Mouse (Mus musculus): ENCODE measurements around the gene Qrich2.
"Not testable (repeated sequence)": the region's sequence is repeated elsewhere in the genome, so short reads cannot be mapped to it uniquely, and the experiment has no call there.

GRCm38 (mm10) chr11:116410415-116410814, 55.6 kb downstream of the Qrich2 start:
- not testable (repeated sequence) for TF ChIP-seq EP300, CTCF (IDR thresholded peaks at IDR 0.05; ENCODE audit: low read depth)
